Comparison of ENCODE assay signal across 10 mouse cellular contexts in genomic region chr15:45453797-45454196, GRCm38 (mm10).
DNase-seq lines count a peak whose midpoint lies in the region; ATAC-seq lines count a peak whose summit lies in the region.
"Had no signal": no experiment of that assay in that cellular context is flagged by ENCODE, and none has a peak within 500 bp of the region (broad histone marks: within the 10 kb centered on the region; RNA-seq: fewer than 3 reads in every experiment).

No protein-coding gene starts in this region.

- no peak overlapping the region for H3K4me3 ChIP-seq in midbrain, embryonic 14.5 days (replicated peaks; ENCODE audit: low read depth, low read length)
- no peak overlapping the region for H3K4me3 ChIP-seq in midbrain, embryonic 10.5 days
- H3K4me3 ChIP-seq: erythroblast, embryonic 14.5 days; limb, embryonic 13.5 days; neural tube, embryonic 13.5 days had no signal

- no peaks in the 10 kb centered on the region for H3K4me1 ChIP-seq in midbrain, embryonic 14.5 days (ENCODE audit: control insufficient read depth, insufficient read depth, low read length)
- no peaks in the 10 kb centered on the region for H3K4me1 ChIP-seq in midbrain, embryonic 10.5 days
- H3K4me1 ChIP-seq: limb, embryonic 13.5 days; neural tube, embryonic 13.5 days had no signal

- peak; percentile 30 for DNase-seq in midbrain, embryonic 14.5 days
- no peak for DNase-seq in midbrain, embryonic 10.5 days (ENCODE audit: low spot score)
- peak; percentile 86 to 89 for DNase-seq in cerebellum, postnatal 36 days
- DNase-seq in layer of hippocampus, adult 18-20 months (ENCODE audit: low spot score in 2 of 2): peak; percentile 55 to 83
- DNase-seq in right cerebral cortex, postnatal 14 days: peak; percentile 41
- no peak for DNase-seq in urinary bladder, postnatal 25 days (ENCODE audit: low spot score)
- DNase-seq in kidney, postnatal 25 days: no peak

- no peaks in the 10 kb centered on the region for H3K27me3 ChIP-seq in midbrain, embryonic 14.5 days (ENCODE audit: control insufficient read depth, insufficient read depth, low read length)
- H3K27me3 ChIP-seq in midbrain, embryonic 10.5 days (ENCODE audit: low read depth, poor library complexity, severe bottlenecking): no peaks in the 10 kb centered on the region
- H3K27me3 ChIP-seq: limb, embryonic 13.5 days; neural tube, embryonic 13.5 days had no signal

- no peaks in the 10 kb centered on the region for H3K36me3 ChIP-seq in midbrain, embryonic 14.5 days (ENCODE audit: control insufficient read depth, insufficient read depth, low read length)
- H3K36me3 ChIP-seq in midbrain, embryonic 10.5 days: no peaks in the 10 kb centered on the region
- H3K36me3 ChIP-seq: limb, embryonic 13.5 days; neural tube, embryonic 13.5 days had no signal

- H3K9me3 ChIP-seq in midbrain, embryonic 14.5 days (ENCODE audit: control insufficient read depth, low read length): no peaks in the 10 kb centered on the region
- H3K9me3 ChIP-seq in midbrain, embryonic 10.5 days (replicated peaks): no peaks in the 10 kb centered on the region
- H3K9me3 ChIP-seq: limb, embryonic 13.5 days; neural tube, embryonic 13.5 days had no signal

- 86% methylated on average over 1 of the region's 1 CpGs for WGBS in midbrain, embryonic 14.5 days
- 88% methylated on average over 1 of the region's 1 CpGs for WGBS in midbrain, embryonic 10.5 days

- no peak overlapping the region for H3K9ac ChIP-seq in midbrain, embryonic 14.5 days (replicated peaks; ENCODE audit: low read length)
- H3K9ac ChIP-seq: limb, embryonic 13.5 days; neural tube, embryonic 13.5 days had no signal

- H3K27ac ChIP-seq in midbrain, embryonic 14.5 days (replicated peaks; ENCODE audit: low read depth, low read length): no peak overlapping the region
- no peak overlapping the region for H3K27ac ChIP-seq in midbrain, embryonic 10.5 days (replicated peaks)
- H3K27ac ChIP-seq: limb, embryonic 13.5 days; neural tube, embryonic 13.5 days had no signal

- no peak overlapping the region for H3K4me2 ChIP-seq in midbrain, embryonic 14.5 days (ENCODE audit: low read length)
- H3K4me2 ChIP-seq: limb, embryonic 13.5 days; neural tube, embryonic 13.5 days had no signal

- no peak for ATAC-seq in midbrain, embryonic 14.5 days (ENCODE audit: low FRiP score, low TSS enrichment)

Comparison
In these comparisons a context has a peak if more than half of its experiments do, and no peak if none do; other contexts are left out.
1. DNase-seq: peak in midbrain, embryonic 14.5 days (single experiment), cerebellum, postnatal 36 days (2 of 2), layer of hippocampus, adult 18-20 months (2 of 2) and right cerebral cortex, postnatal 14 days (single experiment); none in midbrain, embryonic 10.5 days (single experiment), urinary bladder, postnatal 25 days (single experiment) and kidney, postnatal 25 days (0 of 2).